Mouse (Mus musculus) liver, postnatal 0 days (tissue): ENCODE data around the gene Fgr.

Source experiments
- CTCF ChIP-seq: sonication (generic); IDR thresholded peaks from 2 replicates; pipeline ENCODE4 v1.5.1; 2016; ENCODE audit warnings: antibody characterized with exemption, low read depth
- EP300 ChIP-seq: IDR thresholded peaks from 2 replicates; pipeline ENCODE4 v1.6.1; 2016; ENCODE audit warnings: antibody characterized with exemption, low read depth, mild to moderate bottlenecking

GRCm38 (mm10) chr4:133011028-133011820 lies 37.3 kb downstream of the Fgr start, which contains the start of gene Ahdc1:
- TF ChIP-seq CTCF (peak; percentile 17), EP300 (no peak)
